Mouse (Mus musculus) midbrain, embryonic 13.5 days (tissue): Measurements from ENCODE around the gene Srgap2. TPM values are rescaled to one million over a fixed set of nuclear protein-coding genes. Genes with fewer than 3 reads are reported as not detected.

Experiments used
- ATAC-seq: fragments of 200-750 bp; cut with Nextera tagmentation; 2 replicates; pipeline ENCODE4 v1.8.0; 2017; ENCODE audit warnings: mild to moderate bottlenecking, moderate TSS enrichment, moderate library complexity
- H3K27ac ChIP-seq: fragments of 300-500 bp; sonication (generic); 2 replicates; pipeline ENCODE4 v1.5.1; 2015; ENCODE audit warnings: inconsistent platforms, mild to moderate bottlenecking, moderate library complexity
- H3K27me3 ChIP-seq: fragments of 300-500 bp; sonication (generic); 2 replicates; pipeline ENCODE4 v1.6.1; 2015; ENCODE audit warnings: mild to moderate bottlenecking, inconsistent platforms
- H3K36me3 ChIP-seq: fragments of 300-500 bp; sonication (generic); 2 replicates; pipeline ENCODE4 v1.6.1; 2015; ENCODE audit warnings: mild to moderate bottlenecking, inconsistent platforms
- H3K4me1 ChIP-seq: fragments of 300-500 bp; sonication (generic); replicated peaks from 2 replicates; pipeline ENCODE4 v1.6.1; 2015; ENCODE audit warnings: inconsistent platforms
- H3K4me2 ChIP-seq: fragments of 300-500 bp; sonication (generic); replicated peaks from 2 replicates; pipeline ENCODE4 v1.6.1; 2015; ENCODE audit warnings: moderate library complexity, mild to moderate bottlenecking, inconsistent platforms
- H3K4me3 ChIP-seq: fragments of 300-500 bp; sonication (generic); replicated peaks from 2 replicates; pipeline ENCODE4 v1.5.1; 2015; ENCODE audit warnings: mild to moderate bottlenecking, inconsistent platforms
- H3K9ac ChIP-seq: fragments of 300-500 bp; sonication (generic); replicated peaks from 2 replicates; pipeline ENCODE4 v1.6.1; 2015; ENCODE audit warnings: mild to moderate bottlenecking, inconsistent platforms
- H3K9me3 ChIP-seq: fragments of 300-500 bp; sonication (generic); 2 replicates; pipeline ENCODE4 v1.6.1; 2016; ENCODE audit warnings: mild to moderate bottlenecking, inconsistent platforms
- WGBS: fragments of 180-500 bp; shearing (Covaris S2); methylation state at CpG from one replicate; pipeline ENCODE4 v1.1.7; 2015; 5-methylcytosine and 5-hydroxymethylcytosine counted together
- polyA plus RNA-seq: library from polyadenylated mRNA; unstranded; fragments of >200 nt; fragmentation: Nextera tagmentation; extraction: Ambion mirVana; gene quantifications from 2 replicates; pipeline ENCODE4 v1.2.1, GENCODE M21; 2015

The Srgap2 gene
- polyA plus RNA-seq, 1 experiment from 2014 or later, result 18.8 TPM

DNA sequence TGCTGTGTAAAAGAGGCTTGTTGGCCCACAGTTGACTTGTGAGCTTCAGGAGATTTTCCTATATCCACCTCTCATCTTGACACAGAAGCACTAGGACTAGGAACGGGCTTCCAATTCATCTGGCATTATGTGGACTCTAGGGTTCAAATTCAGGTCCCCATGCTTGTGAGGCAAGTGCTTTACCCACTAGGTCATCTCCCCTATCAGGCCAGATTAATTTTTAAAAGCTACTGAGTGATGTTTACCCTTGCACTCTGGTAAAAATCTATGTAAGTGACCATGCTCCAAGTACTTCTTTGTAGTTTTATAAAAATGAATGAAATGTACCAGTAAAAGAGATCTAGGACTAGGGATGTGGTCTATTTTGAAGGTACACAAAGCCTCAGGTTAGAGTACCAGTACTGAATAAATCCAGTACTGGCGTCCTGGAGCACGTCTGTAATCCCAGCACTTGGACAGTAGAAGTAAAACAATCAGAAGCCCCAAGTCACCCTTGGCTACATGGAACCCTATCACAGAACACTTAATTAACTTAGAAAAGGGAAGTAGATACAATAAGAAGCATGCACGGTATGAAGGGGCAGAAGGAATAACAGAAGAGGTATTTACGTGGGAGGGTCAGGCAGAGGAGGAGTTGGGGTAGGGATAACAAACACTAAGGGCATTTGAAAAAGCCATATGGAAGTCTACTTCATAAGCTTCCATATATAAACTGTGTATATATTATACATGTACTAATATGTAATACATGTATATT is 40.9 kb downstream of the Srgap2 start:
- no peak overlapping the region for H3K4me3 ChIP-seq
- WGBS, result 70% methylated on average over 5 of the region's 5 CpGs
- no peaks in the 10 kb centered on the region for H3K27me3 ChIP-seq
- H3K4me1 ChIP-seq, result peaks cover 10% of the 10 kb centered on the region
- no peak overlapping the region for H3K27ac ChIP-seq
- H3K36me3 ChIP-seq, result no peaks in the 10 kb centered on the region
- H3K9ac ChIP-seq, result no peak overlapping the region
- H3K9me3 ChIP-seq, result no peaks in the 10 kb centered on the region
- H3K4me2 ChIP-seq, result no peak overlapping the region
- no peak for ATAC-seq

DNA sequence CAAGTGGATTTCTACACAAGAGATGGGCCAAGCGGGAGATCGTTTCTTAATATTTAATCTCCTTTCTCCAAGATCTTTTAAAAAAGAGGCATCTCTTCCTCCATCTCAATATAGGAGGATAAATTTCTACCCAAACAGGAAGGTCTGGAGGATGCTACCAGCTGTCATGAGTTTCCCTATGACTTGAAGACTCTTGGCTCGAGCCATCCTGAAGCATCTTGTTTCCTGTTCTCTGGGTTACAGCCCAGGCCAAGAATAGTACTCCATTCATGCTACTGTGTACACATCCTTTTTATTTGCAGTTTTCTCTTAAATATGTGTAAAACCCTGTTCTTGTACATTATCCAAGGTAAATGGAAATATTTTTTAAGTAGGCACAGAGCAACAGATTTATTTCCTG is 44.9 kb downstream of the Srgap2 start:
- Histone ChIP-seq H3K4me2 (no peak overlapping the region), H3K9ac (no peak overlapping the region), H3K36me3 (no peaks in the 10 kb centered on the region), H3K4me1 (peaks cover 9% of the 10 kb centered on the region), H3K27me3 (no peaks in the 10 kb centered on the region), H3K4me3 (no peak overlapping the region), H3K27ac (no peak overlapping the region), H3K9me3 (peaks cover 7% of the 10 kb centered on the region)
- 92% methylated on average over 3 of the region's 3 CpGs for WGBS
- ATAC-seq, result no peak

- H3K27me3 ChIP-seq, result no peaks in the 10 kb centered on the region
- ATAC-seq, result no peak
- H3K4me1 ChIP-seq, result peaks cover 9% of the 10 kb centered on the region; the same call in 1 of the 2 replicates
- no peak overlapping the region for H3K9ac ChIP-seq
- H3K9me3 ChIP-seq, result peaks cover 7% of the 10 kb centered on the region
- no peak overlapping the region for H3K4me2 ChIP-seq
- no peaks in the 10 kb centered on the region for H3K36me3 ChIP-seq
- H3K4me3 ChIP-seq, result no peak overlapping the region
- H3K27ac ChIP-seq, result no peak overlapping the region
Measured at GRCm38 (mm10) chr1:131481391-131481790, 45.8 kb downstream of the Srgap2 start.

DNA sequence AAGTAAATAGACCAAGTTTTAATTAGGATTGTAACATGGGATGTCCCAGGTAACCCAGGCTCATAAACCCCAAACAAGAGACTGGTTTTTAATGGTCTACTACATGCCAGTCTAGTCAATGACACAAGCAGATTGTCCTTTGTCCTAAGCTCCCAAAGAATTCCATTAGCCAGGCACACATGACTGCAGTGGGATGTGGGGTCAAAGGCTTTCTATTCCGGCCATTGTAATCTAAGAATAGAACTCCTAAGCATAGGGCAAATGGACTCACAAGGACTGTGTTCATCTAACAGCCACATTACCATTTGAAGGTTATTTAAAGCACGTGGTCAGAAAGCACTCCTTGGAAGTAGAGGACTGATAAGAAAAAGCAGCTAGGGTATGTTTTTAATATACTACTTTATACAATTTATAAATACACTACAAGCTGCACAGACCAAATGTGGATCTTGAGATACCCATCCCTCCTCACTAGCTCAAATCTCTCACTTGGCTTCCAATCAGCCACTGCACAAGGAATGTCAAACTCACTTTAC is 48.3 kb downstream of the Srgap2 start:
- H3K4me3 ChIP-seq, result no peak overlapping the region
- no peak for ATAC-seq
- H3K9me3 ChIP-seq, result peaks cover 7% of the 10 kb centered on the region
- H3K9ac ChIP-seq, result no peak overlapping the region
- no peaks in the 10 kb centered on the region for H3K36me3 ChIP-seq
- H3K27ac ChIP-seq, result no peak overlapping the region
- 13% methylated on average over 2 of the region's 2 CpGs for WGBS
- peaks cover 6% of the 10 kb centered on the region; the same call in 1 of the 2 replicates for H3K4me1 ChIP-seq
- H3K27me3 ChIP-seq, result no peaks in the 10 kb centered on the region
- no peak overlapping the region for H3K4me2 ChIP-seq

DNA sequence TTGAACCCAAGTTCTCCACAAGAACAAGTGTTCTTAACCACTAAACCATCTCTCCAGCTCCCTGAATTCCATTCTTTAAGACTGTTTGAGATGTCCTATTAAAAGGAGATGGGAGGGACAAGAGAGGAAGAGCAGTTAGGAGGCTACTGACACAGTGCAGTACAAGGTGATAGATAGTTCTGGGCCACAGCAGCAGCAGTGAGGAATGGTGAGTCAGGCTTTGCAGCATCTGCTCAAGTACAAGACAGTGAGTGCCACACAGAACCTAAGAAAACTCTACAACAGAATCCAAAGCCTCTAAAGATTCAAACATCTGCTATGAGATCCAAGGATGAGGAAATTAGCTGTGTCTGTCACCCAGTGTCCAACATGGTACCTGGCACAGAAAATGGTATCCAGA is 51.8 kb downstream of the Srgap2 start:
- Histone ChIP-seq H3K4me3 (no peak overlapping the region), H3K4me2 (no peak overlapping the region), H3K36me3 (no peaks in the 10 kb centered on the region), H3K4me1 (peaks cover 7% of the 10 kb centered on the region), H3K27ac (no peak overlapping the region), H3K9ac (no peak overlapping the region), H3K9me3 (peaks cover 4% of the 10 kb centered on the region), H3K27me3 (no peaks in the 10 kb centered on the region)
- ATAC-seq, result no peak

- Histone ChIP-seq H3K36me3 (no peaks in the 10 kb centered on the region), H3K4me2 (no peak overlapping the region), H3K9me3 (no peaks in the 10 kb centered on the region), H3K27ac (no peak overlapping the region), H3K4me1 (peaks cover 7% of the 10 kb centered on the region), H3K9ac (no peak overlapping the region), H3K4me3 (no peak overlapping the region), H3K27me3 (no peaks in the 10 kb centered on the region)
- ATAC-seq, result no peak
Measured at GRCm38 (mm10) chr1:131473631-131474118, 53.5 kb downstream of the Srgap2 start.

- Histone ChIP-seq H3K4me2 (no peak overlapping the region), H3K4me3 (no peak overlapping the region), H3K4me1 (peaks cover 7% of the 10 kb centered on the region), H3K9me3 (no peaks in the 10 kb centered on the region), H3K27me3 (no peaks in the 10 kb centered on the region), H3K36me3 (no peaks in the 10 kb centered on the region), H3K9ac (no peak overlapping the region), H3K27ac (no peak overlapping the region)
- ATAC-seq, result no peak
- WGBS, result 89% methylated on average over 1 of the region's 1 CpGs
Measured at GRCm38 (mm10) chr1:131470597-131470996, 56.6 kb downstream of the Srgap2 start.

GRCm38 (mm10) chr1:131465855-131466254 is 61.3 kb downstream of the Srgap2 start:
- Histone ChIP-seq H3K4me2 (no peak overlapping the region), H3K27me3 (no peaks in the 10 kb centered on the region), H3K9me3 (no peaks in the 10 kb centered on the region), H3K27ac (no peak overlapping the region), H3K4me3 (no peak overlapping the region), H3K9ac (no peak overlapping the region), H3K36me3 (no peaks in the 10 kb centered on the region), H3K4me1 (peaks cover 4% of the 10 kb centered on the region; the same call in 1 of the 2 replicates)
- ATAC-seq, result no peak
- 88% methylated on average over 4 of the region's 4 CpGs for WGBS

- no peaks in the 10 kb centered on the region for H3K9me3 ChIP-seq
- H3K4me2 ChIP-seq, result no peak overlapping the region
- no peak overlapping the region for H3K27ac ChIP-seq
- H3K9ac ChIP-seq, result no peak overlapping the region
- no peaks in the 10 kb centered on the region for H3K36me3 ChIP-seq
- no peak for ATAC-seq
- no peak overlapping the region for H3K4me3 ChIP-seq
- WGBS, result 94% methylated on average over 6 of the region's 6 CpGs
- no peaks in the 10 kb centered on the region for H3K27me3 ChIP-seq
- peaks cover 5% of the 10 kb centered on the region; the same call in 1 of the 2 replicates for H3K4me1 ChIP-seq
Measured at GRCm38 (mm10) chr1:131463953-131464627, 63.1 kb downstream of the Srgap2 start.

DNA sequence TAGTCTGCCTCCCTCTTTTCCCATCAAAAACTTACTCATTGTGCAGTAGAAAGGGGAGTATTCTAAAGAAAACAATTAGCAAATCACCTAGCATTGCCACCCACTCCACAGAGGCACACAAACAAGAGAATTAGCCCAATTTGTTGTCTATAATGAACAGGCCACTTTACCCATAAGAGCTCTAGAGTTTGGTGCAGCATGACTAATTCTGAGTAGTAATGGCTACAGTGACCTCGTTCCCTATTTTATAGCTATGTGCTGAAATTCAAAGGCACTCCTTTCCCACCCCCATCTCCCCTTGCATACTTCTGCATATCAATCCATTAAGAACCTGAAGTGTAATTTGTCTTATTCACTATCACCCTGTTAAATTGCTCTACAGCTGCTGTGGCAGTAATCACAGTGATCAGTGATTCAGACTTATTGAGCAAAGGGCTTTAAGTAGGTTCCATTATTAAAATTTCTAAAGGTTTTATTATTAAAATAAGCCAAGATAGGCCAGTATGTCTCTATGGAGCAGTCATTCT is 64.5 kb downstream of the Srgap2 start:
- no peak for ATAC-seq
- WGBS, result 76% methylated on average over 1 of the region's 1 CpGs
- no peak overlapping the region for H3K27ac ChIP-seq

DNA sequence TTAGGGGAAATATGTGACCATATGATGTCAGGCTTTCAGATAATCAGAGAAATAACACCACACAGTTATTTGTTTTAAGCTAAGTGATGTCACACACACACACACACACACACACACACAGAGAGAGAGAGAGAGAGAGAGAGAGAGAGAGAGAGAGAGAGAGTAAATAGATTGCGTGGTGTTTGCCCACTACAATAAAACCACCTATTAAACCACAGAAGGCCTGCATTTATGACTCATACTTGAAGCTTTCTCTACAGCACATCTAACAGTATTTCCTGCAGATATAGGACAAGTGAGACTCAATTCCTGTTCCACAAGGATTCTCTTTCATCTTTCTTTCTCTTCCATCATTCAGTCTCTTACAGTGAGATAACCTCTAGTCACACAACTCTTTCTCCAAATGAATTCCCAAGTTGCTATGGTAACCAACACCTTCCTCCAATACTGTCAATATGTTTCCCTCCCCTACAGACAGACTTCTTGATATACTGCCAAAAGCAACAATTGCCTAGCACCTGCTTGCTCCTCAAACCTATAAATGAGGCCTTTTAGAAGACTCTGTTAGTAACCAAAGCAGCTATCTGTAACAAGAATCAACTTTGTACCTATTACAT is 66.1 kb downstream of the Srgap2 start:
- no peak overlapping the region for H3K4me3 ChIP-seq
- H3K27me3 ChIP-seq, result no peaks in the 10 kb centered on the region
- H3K9ac ChIP-seq, result no peak overlapping the region
- H3K27ac ChIP-seq, result no peak overlapping the region
- H3K36me3 ChIP-seq, result no peaks in the 10 kb centered on the region
- ATAC-seq, result no peak
- no peaks in the 10 kb centered on the region for H3K9me3 ChIP-seq
- no peak overlapping the region for H3K4me2 ChIP-seq
- WGBS, result 67% methylated on average over 1 of the region's 1 CpGs
- H3K4me1 ChIP-seq, result peaks cover 5% of the 10 kb centered on the region; the same call in 1 of the 2 replicates

More for the DNA sequence above, 64.5 kb downstream of the Srgap2 start:
- no peaks in the 10 kb centered on the region for H3K9me3 ChIP-seq
- H3K27me3 ChIP-seq, result no peaks in the 10 kb centered on the region
- no peak overlapping the region for H3K9ac ChIP-seq
- H3K4me2 ChIP-seq, result no peak overlapping the region
- peaks cover 5% of the 10 kb centered on the region; the same call in 1 of the 2 replicates for H3K4me1 ChIP-seq
- H3K36me3 ChIP-seq, result no peaks in the 10 kb centered on the region
- H3K4me3 ChIP-seq, result no peak overlapping the region
